ENCODE assay signal across 8 mouse cellular contexts in the genomic region with DNA sequence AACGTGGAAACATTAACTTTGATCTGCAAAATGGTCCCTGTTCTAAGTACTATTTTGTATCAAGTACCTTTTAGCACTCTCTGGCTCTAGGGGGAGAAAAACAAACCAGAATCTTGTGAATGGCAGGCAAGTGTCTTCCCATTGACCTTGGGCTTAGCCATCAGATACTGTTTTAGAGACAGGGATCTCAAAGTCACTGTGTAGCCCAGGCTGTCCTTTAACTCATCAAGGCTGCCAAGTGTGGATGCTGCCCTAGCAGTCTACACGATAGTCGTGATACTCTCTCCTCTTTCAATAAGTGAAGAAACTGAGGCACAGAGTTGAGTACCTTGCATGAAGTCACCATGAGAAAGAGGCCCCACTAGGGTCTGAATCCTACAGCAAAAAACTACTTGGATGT. TPM values are rescaled to one million over a fixed set of nuclear protein-coding genes. Genes with fewer than 3 reads are reported as not detected.
A peak's percentile ranks its signal among the peaks of the same experiment; 100 is the strongest.
DNase-seq lines count a peak whose midpoint lies in the region; ATAC-seq and TF ChIP-seq lines count a peak whose summit lies in the region.

No protein-coding gene starts in this region.

- no peaks in the 10 kb centered on the region for H3K9me3 ChIP-seq in heart, postnatal 0 days (replicated peaks; ENCODE audit: control insufficient read depth, low read length)
- no peaks in the 10 kb centered on the region for H3K9me3 ChIP-seq in embryonic facial prominence, embryonic 10.5 days
- no peaks in the 10 kb centered on the region for H3K9me3 ChIP-seq in hindbrain, embryonic 16.5 days (ENCODE audit: control insufficient read depth, low read length)
- no peaks in the 10 kb centered on the region for H3K9me3 ChIP-seq in midbrain, embryonic 14.5 days (ENCODE audit: control insufficient read depth, low read length)

- no peaks in the 10 kb centered on the region for H3K27me3 ChIP-seq in heart, postnatal 0 days (ENCODE audit: control insufficient read depth, insufficient read depth, low read length)
- H3K27me3 ChIP-seq in embryonic facial prominence, embryonic 10.5 days (replicated peaks; ENCODE audit: low read depth, poor library complexity, severe bottlenecking), result no peaks in the 10 kb centered on the region
- H3K27me3 ChIP-seq in hindbrain, embryonic 16.5 days (replicated peaks; ENCODE audit: control insufficient read depth, insufficient read depth, low read length), result no peaks in the 10 kb centered on the region
- no peaks in the 10 kb centered on the region for H3K27me3 ChIP-seq in midbrain, embryonic 14.5 days (ENCODE audit: control insufficient read depth, insufficient read depth, low read length)

- TF ChIP-seq CTCF in heart, postnatal 0 days (IDR thresholded peaks at IDR 0.05; ENCODE audit: low read depth), result no peak

- peak overlapping the region; percentile 97 for H3K9ac ChIP-seq in heart, postnatal 0 days (replicated peaks; ENCODE audit: low read depth, low read length)
- peak overlapping the region; percentile 1; the same call in 1 of the 2 replicates for H3K9ac ChIP-seq in hindbrain, embryonic 16.5 days (ENCODE audit: low read depth, low read length)
- H3K9ac ChIP-seq in midbrain, embryonic 14.5 days (replicated peaks; ENCODE audit: low read length), result no peak overlapping the region

- peak overlapping the region; percentile 91 for H3K4me3 ChIP-seq in heart, postnatal 0 days (ENCODE audit: low read depth, low read length)
- peak overlapping the region; percentile 74 for H3K4me3 ChIP-seq in embryonic facial prominence, embryonic 10.5 days
- H3K4me3 ChIP-seq in hindbrain, embryonic 16.5 days (ENCODE audit: low read length), result peak overlapping the region; percentile 89
- peak overlapping the region; percentile 89 for H3K4me3 ChIP-seq in midbrain, embryonic 14.5 days (replicated peaks; ENCODE audit: low read depth, low read length)

- peaks cover 14% of the 10 kb centered on the region; the same call in 1 of the 2 replicates for H3K4me1 ChIP-seq in heart, postnatal 0 days (ENCODE audit: control insufficient read depth, insufficient read depth)
- H3K4me1 ChIP-seq in embryonic facial prominence, embryonic 10.5 days, result peaks cover 28% of the 10 kb centered on the region
- peaks cover 6% of the 10 kb centered on the region for H3K4me1 ChIP-seq in hindbrain, embryonic 16.5 days (ENCODE audit: control insufficient read depth, insufficient read depth, low read depth, low read length)
- 0 out of 2 replicates have a peak, but pooled peaks cover 9% of the 10 kb centered on the region for H3K4me1 ChIP-seq in midbrain, embryonic 14.5 days (ENCODE audit: control insufficient read depth, insufficient read depth, low read length)

- peaks cover 30% of the 10 kb centered on the region for H3K36me3 ChIP-seq in heart, postnatal 0 days (replicated peaks; ENCODE audit: control insufficient read depth, insufficient read depth, low read length)
- H3K36me3 ChIP-seq in embryonic facial prominence, embryonic 10.5 days (replicated peaks), result peaks cover 30% of the 10 kb centered on the region
- H3K36me3 ChIP-seq in hindbrain, embryonic 16.5 days (ENCODE audit: control insufficient read depth, insufficient read depth, low read length), result peaks cover 16% of the 10 kb centered on the region
- peaks cover 28% of the 10 kb centered on the region for H3K36me3 ChIP-seq in midbrain, embryonic 14.5 days (ENCODE audit: control insufficient read depth, insufficient read depth, low read length)

- no peak for DNase-seq in heart, postnatal 0 days (ENCODE audit: low spot score)
- no peak for DNase-seq in heart, postnatal 4 days
- DNase-seq in embryonic facial prominence, embryonic 10.5 days (ENCODE audit: low spot score), result no peak
- DNase-seq in midbrain, embryonic 14.5 days, result no peak
- no peak for DNase-seq in layer of hippocampus, postnatal 10 days (ENCODE audit: low spot score in 2 of 2)
- no peak for DNase-seq in cerebellum, adult 11-12 months
- no peak for DNase-seq in thymus, postnatal 25 days

- no peak for TF ChIP-seq EP300 in heart, postnatal 0 days (IDR thresholded peaks at IDR 0.05; ENCODE audit: low read depth)

- peak overlapping the region; percentile 99 for H3K27ac ChIP-seq in heart, postnatal 0 days (ENCODE audit: low read depth)
- peak overlapping the region; percentile 98 for H3K27ac ChIP-seq in embryonic facial prominence, embryonic 10.5 days (replicated peaks)
- no peak overlapping the region for H3K27ac ChIP-seq in hindbrain, embryonic 16.5 days (ENCODE audit: low read depth, low read length)
- no peak overlapping the region for H3K27ac ChIP-seq in midbrain, embryonic 14.5 days (replicated peaks; ENCODE audit: low read depth, low read length)

- WGBS in heart, postnatal 0 days, result 60% methylated on average over 3 of the region's 3 CpGs
- 60% methylated on average over 3 of the region's 3 CpGs for WGBS in embryonic facial prominence, embryonic 10.5 days
- WGBS in hindbrain, embryonic 16.5 days, result 57% methylated on average over 3 of the region's 3 CpGs
- WGBS in midbrain, embryonic 14.5 days, result 63% methylated on average over 3 of the region's 3 CpGs

- peak overlapping the region; percentile 74 for H3K4me2 ChIP-seq in heart, postnatal 0 days (ENCODE audit: low read depth, low read length)
- H3K4me2 ChIP-seq in hindbrain, embryonic 16.5 days (ENCODE audit: low read length), result peak overlapping the region; percentile 64
- peak overlapping the region; percentile 80 for H3K4me2 ChIP-seq in midbrain, embryonic 14.5 days (ENCODE audit: low read length)

- ATAC-seq in heart, postnatal 0 days (ENCODE audit: insufficient read depth, low read depth), result peak; percentile 3; the same call in 1 of the 2 replicates
- peak; percentile 46 for ATAC-seq in hindbrain, embryonic 16.5 days
- peak; percentile 33 for ATAC-seq in midbrain, embryonic 14.5 days (ENCODE audit: low FRiP score, low TSS enrichment)

RNA-seq across cellular contexts. Expression of a gene that starts 0.4 kb away (rescaled TPM):
- total RNA-seq in heart, postnatal 0 days (2014; rRNA removed; ENCODE audit: low replicate concordance), result 69.0 and 89.9 TPM in 2 replicates
- polyA plus RNA-seq in heart, postnatal 0 days (2015; fragmentation: Nextera tagmentation; extraction: Ambion mirVana), result 93.5 and 100 TPM in 2 replicates
- 100 to 1,000 TPM; 198 to 204 TPM for total RNA-seq in heart, postnatal 4 days (2021)
- 450 and 455 TPM in 2 replicates for polyA plus RNA-seq in embryonic facial prominence, embryonic 10.5 days (2016; fragmentation: Nextera tagmentation; extraction: Ambion mirVana)
- polyA plus RNA-seq in hindbrain, embryonic 16.5 days (2015; fragmentation: Nextera tagmentation; extraction: Ambion mirVana), result 157 and 162 TPM in 2 replicates
- polyA plus RNA-seq in midbrain, embryonic 14.5 days (2014; fragmentation: Nextera tagmentation; extraction: Ambion mirVana), result 105 and 106 TPM in 2 replicates
- 100 to 1,000 TPM; 199 to 221 TPM for total RNA-seq in layer of hippocampus, postnatal 10 days (2021)

RNA-seq across cellular contexts. Expression of a gene that starts 15.9 kb away (rescaled TPM):
- total RNA-seq in heart, postnatal 0 days (2014; rRNA removed; ENCODE audit: low replicate concordance), result 0.15 and 1.0 TPM in 2 replicates
- polyA plus RNA-seq in heart, postnatal 0 days (2015; fragmentation: Nextera tagmentation; extraction: Ambion mirVana), result 0.36 and 0.70 TPM in 2 replicates
- 1 to 10 TPM; 4.1 to 4.9 TPM for total RNA-seq in heart, postnatal 4 days (2021)
- polyA plus RNA-seq in embryonic facial prominence, embryonic 10.5 days (2016; fragmentation: Nextera tagmentation; extraction: Ambion mirVana), result not detected in 2 replicates
- not detected in 2 replicates for polyA plus RNA-seq in hindbrain, embryonic 16.5 days (2015; fragmentation: Nextera tagmentation; extraction: Ambion mirVana)
- not detected in 2 replicates for polyA plus RNA-seq in midbrain, embryonic 14.5 days (2014; fragmentation: Nextera tagmentation; extraction: Ambion mirVana)
- total RNA-seq in layer of hippocampus, postnatal 10 days (2021), result not detected

RNA-seq across cellular contexts. Expression of a gene that starts 24.9 kb away (rescaled TPM):
- not detected in 2 replicates for total RNA-seq in heart, postnatal 0 days (2014; rRNA removed; ENCODE audit: low replicate concordance)
- not detected in 2 replicates for polyA plus RNA-seq in heart, postnatal 0 days (2015; fragmentation: Nextera tagmentation; extraction: Ambion mirVana)
- under 1 TPM in 1 of 2 experiments, not detected in 1; 0.25 TPM for total RNA-seq in heart, postnatal 4 days (2021)
- polyA plus RNA-seq in embryonic facial prominence, embryonic 10.5 days (2016; fragmentation: Nextera tagmentation; extraction: Ambion mirVana), result 0.35 TPM in 1 of 2 replicates, not detected in the other
- 0.72 and 0.95 TPM in 2 replicates for polyA plus RNA-seq in hindbrain, embryonic 16.5 days (2015; fragmentation: Nextera tagmentation; extraction: Ambion mirVana)
- 0.51 and 1.00 TPM in 2 replicates for polyA plus RNA-seq in midbrain, embryonic 14.5 days (2014; fragmentation: Nextera tagmentation; extraction: Ambion mirVana)
- total RNA-seq in layer of hippocampus, postnatal 10 days (2021), result 1 to 10 TPM; 2.2 to 2.9 TPM

RNA-seq across cellular contexts. Expression of a gene that starts 35.9 kb away (rescaled TPM):
- total RNA-seq in heart, postnatal 0 days (2014; rRNA removed; ENCODE audit: low replicate concordance), result 15.0 and 45.7 TPM in 2 replicates
- polyA plus RNA-seq in heart, postnatal 0 days (2015; fragmentation: Nextera tagmentation; extraction: Ambion mirVana), result 46.4 and 51.4 TPM in 2 replicates
- 10 to 100 TPM; 33.0 to 34.7 TPM for total RNA-seq in heart, postnatal 4 days (2021)
- polyA plus RNA-seq in embryonic facial prominence, embryonic 10.5 days (2016; fragmentation: Nextera tagmentation; extraction: Ambion mirVana), result 248 and 267 TPM in 2 replicates
- polyA plus RNA-seq in hindbrain, embryonic 16.5 days (2015; fragmentation: Nextera tagmentation; extraction: Ambion mirVana), result 179 and 186 TPM in 2 replicates
- polyA plus RNA-seq in midbrain, embryonic 14.5 days (2014; fragmentation: Nextera tagmentation; extraction: Ambion mirVana), result 146 and 171 TPM in 2 replicates
- total RNA-seq in layer of hippocampus, postnatal 10 days (2021), result 10 to 100 TPM; 83.5 to 83.8 TPM

Comparison
In these comparisons a context has a peak if more than half of its experiments do, and no peak if none do; other contexts are left out.
1. H3K27ac ChIP-seq: peak in heart, postnatal 0 days (single experiment) and embryonic facial prominence, embryonic 10.5 days (single experiment); none in hindbrain, embryonic 16.5 days (single experiment) and midbrain, embryonic 14.5 days (single experiment).
2. Peak in every context shown above with its lines, with median percentiles within 50 percentile points of each other: ATAC-seq, H3K4me2 ChIP-seq and H3K4me3 ChIP-seq.